Mouse (Mus musculus): ENCODE data around the gene Efcab6. TPM values are rescaled to one million over a fixed set of nuclear protein-coding genes. Genes with fewer than 3 reads are reported as not detected.
A peak's percentile ranks its signal among the peaks of the same experiment; 100 is the strongest.
"Not testable (repeated sequence)": the region's sequence is repeated elsewhere in the genome, so short reads cannot be mapped to it uniquely, and the experiment has no call there.

Gene Efcab6
- 1 to 10 TPM; 4.7 to 5.0 TPM for total RNA-seq (2021)
- long read RNA-seq, experiment 1, partial matches to known transcripts: 0 of 1 reads
- long read RNA-seq, experiment 1, other reads (novel, unspliced or antisense): 1 of 1 reads
- long read RNA-seq, experiment 2, partial matches to known transcripts: 1 of 4 reads
- long read RNA-seq, experiment 2, other reads (novel, unspliced or antisense): 3 of 4 reads

GRCm38 (mm10) chr15:84065140-84065539 is at the start of gene Efcab6:
TSS of gene Efcab6 (minus strand) at chr15:84065379.
- intact Hi-C loops (cut with DNase I): no loop called here
- no peak for DNase-seq

- no peak for DNase-seq
- intact Hi-C loops (cut with DNase I): no loop called here
Measured at GRCm38 (mm10) chr15:84113873-84114272, 48.7 kb upstream of the Efcab6 start.

GRCm38 (mm10) chr15:84108899-84109298 is 43.7 kb upstream of the Efcab6 start:
- DNase-seq: no peak
- intact Hi-C loops (cut with DNase I): no loop called here

GRCm38 (mm10) chr15:84105924-84106500 is 40.8 kb upstream of the Efcab6 start:
- intact Hi-C loops (cut with DNase I): no loop called here

GRCm38 (mm10) chr15:84105105-84105923 is 40.1 kb upstream of the Efcab6 start, which contains the start of gene Sult4a1:
TSS of gene Sult4a1 (minus strand) at chr15:84105754.
- DNase-seq: no peak
- intact Hi-C loops (cut with DNase I): no loop called here

More at GRCm38 (mm10) chr15:84105924-84106500, 40.8 kb upstream of the Efcab6 start:
- DNase-seq: no peak

- no peak for DNase-seq
- intact Hi-C loops (cut with DNase I): no loop called here
Measured at GRCm38 (mm10) chr15:84104626-84105025, 39.4 kb upstream of the Efcab6 start.

GRCm38 (mm10) chr15:84097536-84097935 is 32.4 kb upstream of the Efcab6 start:
- DNase-seq; intact Hi-C loops (cut with DNase I): not testable (repeated sequence)

- peak; percentile 43 to 52 for DNase-seq
- intact Hi-C loops (cut with DNase I): no loop called here
Measured at GRCm38 (mm10) chr15:84096051-84096450, 30.9 kb upstream of the Efcab6 start.

- no peak for DNase-seq
- intact Hi-C loops (cut with DNase I): no loop called here
Measured at GRCm38 (mm10) chr15:84094921-84095320, 29.7 kb upstream of the Efcab6 start.

GRCm38 (mm10) chr15:84086775-84087174 is 21.6 kb upstream of the Efcab6 start:
- no peak for DNase-seq
- intact Hi-C loops (cut with DNase I): no loop called here

- no peak for DNase-seq
- intact Hi-C loops (cut with DNase I): no loop called here
Measured at GRCm38 (mm10) chr15:84086364-84086763, 21.2 kb upstream of the Efcab6 start.

GRCm38 (mm10) chr15:84080069-84080468 is 14.9 kb upstream of the Efcab6 start:
- intact Hi-C loops (cut with DNase I): no loop called here
- DNase-seq: no peak

- no peak for DNase-seq
- intact Hi-C loops (cut with DNase I): no loop called here
Measured at GRCm38 (mm10) chr15:84079519-84079918, 14.3 kb upstream of the Efcab6 start.

GRCm38 (mm10) chr15:84078667-84079066 is 13.5 kb upstream of the Efcab6 start:
- intact Hi-C loops (cut with DNase I): no loop called here
- DNase-seq: no peak

- no peak for DNase-seq
- intact Hi-C loops (cut with DNase I): no loop called here
Measured at GRCm38 (mm10) chr15:84077151-84077550, 12.0 kb upstream of the Efcab6 start.

GRCm38 (mm10) chr15:84074705-84075185 is 9.6 kb upstream of the Efcab6 start:
- intact Hi-C loops (cut with DNase I): loop anchor here (1.0 to 5.0 kb wide), 3 partner anchors 93 to 558 kb away; partner anchors contain the start of gene Pnpla3
- no peak for DNase-seq

GRCm38 (mm10) chr15:84073911-84074704 is 8.9 kb upstream of the Efcab6 start:
- peak; percentile 34 to 46 for DNase-seq
- intact Hi-C loops (cut with DNase I): loop anchor here (5.0 kb wide), 2 partner anchors 93 to 558 kb away; partner anchors contain the start of gene Pnpla3

GRCm38 (mm10) chr15:84073058-84073457 is 7.9 kb upstream of the Efcab6 start:
- intact Hi-C loops (cut with DNase I): loop anchor here (5.0 kb wide), 2 partner anchors 94 to 559 kb away; partner anchors contain the start of gene Pnpla3
- DNase-seq: no peak

GRCm38 (mm10) chr15:84072226-84072625 is 7.0 kb upstream of the Efcab6 start:
- DNase-seq: peak; percentile 26 to 31
- intact Hi-C loops (cut with DNase I): loop anchor here (5.0 kb wide), 2 partner anchors 95 to 560 kb away; partner anchors contain the start of gene Pnpla3

GRCm38 (mm10) chr15:84070116-84070676 is 5.0 kb upstream of the Efcab6 start:
- intact Hi-C loops (cut with DNase I): loop anchor here (5.0 kb wide), 2 partner anchors 97 to 562 kb away; partner anchors contain the start of gene Pnpla3

More at GRCm38 (mm10) chr15:84070116-84070676, 5.0 kb upstream of the Efcab6 start:
- no peak for DNase-seq
